Mouse (Mus musculus): ENCODE measurements around the gene Mars. TPM values are rescaled to one million over a fixed set of nuclear protein-coding genes. Genes with fewer than 3 reads are reported as not detected.
"Not testable (repeated sequence)": the region's sequence is repeated elsewhere in the genome, so short reads cannot be mapped to it uniquely, and the experiment has no call there.

The Mars gene
- polyA plus RNA-seq, 1 experiment = 30.7 TPM

DNA sequence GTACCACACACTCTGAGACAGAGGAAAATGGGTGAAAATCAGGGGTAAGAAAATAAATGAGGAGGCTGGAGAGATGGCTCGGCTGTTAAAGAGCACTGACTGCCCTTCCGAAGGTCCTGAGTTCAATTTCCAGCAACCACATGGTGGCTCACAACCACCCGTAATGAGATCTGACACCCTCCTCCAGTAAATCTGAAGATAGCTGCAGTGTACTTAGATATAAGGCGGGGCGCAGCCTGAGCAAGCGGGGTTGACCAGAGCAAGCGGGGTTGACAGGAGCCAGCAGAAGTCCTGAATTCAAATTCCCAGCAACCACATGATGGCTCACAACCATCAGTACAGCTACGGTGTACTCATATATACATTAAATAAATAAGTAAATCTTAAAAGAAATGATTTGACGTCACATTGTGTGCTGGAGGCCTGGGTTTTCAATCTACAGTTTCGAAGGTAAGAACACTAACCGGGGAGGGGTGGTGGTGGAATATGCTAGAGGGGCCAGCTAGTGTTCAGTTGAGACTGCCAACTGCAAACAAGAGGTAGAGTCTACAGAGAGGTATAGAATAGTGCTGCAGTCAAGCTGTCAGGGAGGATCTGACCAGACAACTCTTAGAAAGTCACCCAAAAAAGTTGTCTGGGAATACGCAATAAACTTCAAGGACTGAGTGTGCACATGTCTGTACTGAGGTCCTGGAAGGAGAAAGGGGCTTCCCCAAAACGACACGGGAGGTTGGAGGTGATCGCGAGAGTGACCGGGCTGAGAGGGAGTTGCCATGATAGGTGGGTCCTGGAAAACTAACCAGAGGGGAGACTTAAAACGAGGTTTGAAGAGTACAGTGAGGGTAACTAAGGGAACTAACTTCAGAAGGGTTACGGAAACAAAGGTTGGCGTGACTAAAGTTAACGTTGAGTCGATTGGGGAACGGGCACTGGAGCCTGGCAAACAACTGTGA lies 787 bp downstream of the Mars start:
- Histone ChIP-seq H3K4me1 (ENCODE audit: control insufficient read depth, insufficient read depth, insufficient read length, low read length) (no peaks in the 10 kb centered on the region), H3K27ac (ENCODE audit: insufficient read depth, low read depth, low read length) (peak overlapping the region; percentile 57; the same call in 1 of the 2 replicates), H3K27me3 (ENCODE audit: control insufficient read depth, insufficient read depth, low read length) (no peaks in the 10 kb centered on the region), H3K36me3 (ENCODE audit: control insufficient read depth, insufficient read depth, low read length) (peaks cover 25% of the 10 kb centered on the region), H3K4me3 (ENCODE audit: low read depth, low read length) (peak overlapping the region; percentile 78)
- WGBS = 20% methylated on average over 23 of the region's 23 CpGs
- TF ChIP-seq POLR2A (IDR thresholded peaks at IDR 0.05; ENCODE audit: low read depth, low read length) (no peak), CTCF (IDR thresholded peaks at IDR 0.05; ENCODE audit: extremely low read depth, insufficient read length, insufficient replicate concordance, low read depth, low read length) (no peak)

- H3K4me3 ChIP-seq (ENCODE audit: low read depth, low read length); H3K27ac ChIP-seq (ENCODE audit: insufficient read depth, low read depth, low read length); H3K27me3 ChIP-seq (ENCODE audit: control insufficient read depth, insufficient read depth, low read length); H3K4me1 ChIP-seq (ENCODE audit: control insufficient read depth, insufficient read depth, insufficient read length, low read length): not testable (repeated sequence)
- peaks cover 36% of the 10 kb centered on the region for H3K36me3 ChIP-seq (ENCODE audit: control insufficient read depth, insufficient read depth, low read length)
- 90% methylated on average over 3 of the region's 3 CpGs for WGBS
Observed at GRCm38 (mm10) chr10:127309167-127309566, 2.4 kb downstream of the Mars start.

DNA sequence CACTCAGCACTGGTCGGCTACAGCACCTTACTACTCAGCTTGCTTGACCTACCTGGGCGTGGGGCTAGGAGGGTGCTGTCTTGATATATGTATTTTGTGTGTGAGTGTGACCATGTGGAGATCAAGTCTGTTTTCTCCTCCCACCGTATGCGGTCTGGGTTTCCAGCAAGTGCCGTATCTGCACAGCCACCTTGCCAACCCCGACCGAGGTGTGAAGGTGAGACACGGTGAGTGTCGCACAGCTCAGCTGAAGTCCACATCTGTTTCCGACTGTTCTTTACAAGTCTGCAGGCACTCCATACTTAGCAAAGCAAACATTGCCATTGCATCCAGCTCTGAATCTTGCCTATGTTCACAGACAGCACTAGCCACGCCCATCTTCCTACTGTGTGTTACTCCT lies 8.4 kb downstream of the Mars start:
- H3K36me3 ChIP-seq (ENCODE audit: control insufficient read depth, insufficient read depth, low read length) = peaks cover 69% of the 10 kb centered on the region
- no peak for TF ChIP-seq POLR2A (IDR thresholded peaks at IDR 0.05; ENCODE audit: low read depth, low read length)
- no peak for TF ChIP-seq CTCF (IDR thresholded peaks at IDR 0.05; ENCODE audit: extremely low read depth, insufficient read length, insufficient replicate concordance, low read depth, low read length)
- 88% methylated on average over 11 of the region's 11 CpGs for WGBS

DNA sequence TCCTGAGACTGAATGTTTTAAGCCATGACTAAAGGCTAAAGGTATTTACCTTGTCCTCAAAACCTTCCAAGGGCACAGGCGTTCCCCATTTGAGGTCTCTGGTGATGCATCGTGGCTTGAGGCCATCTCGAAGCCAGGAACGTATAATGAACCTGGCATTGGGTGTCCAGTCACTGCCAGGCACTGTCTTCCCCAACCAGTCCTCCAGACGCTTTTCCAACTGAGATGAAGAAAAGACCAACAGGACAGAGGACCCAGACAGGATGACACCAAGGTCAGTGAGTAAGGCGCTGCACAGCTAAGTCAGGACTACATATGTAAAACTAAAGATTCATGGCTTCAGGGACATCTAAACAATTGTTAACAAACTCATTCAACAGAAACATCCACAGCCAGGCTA lies 11.2 kb downstream of the Mars start:
- TF ChIP-seq CTCF (IDR thresholded peaks at IDR 0.05; ENCODE audit: extremely low read depth, insufficient read length, insufficient replicate concordance, low read depth, low read length) (no peak), POLR2A (IDR thresholded peaks at IDR 0.05; ENCODE audit: low read depth, low read length) (no peak)
- H3K36me3 ChIP-seq (ENCODE audit: control insufficient read depth, insufficient read depth, low read length) = peaks cover 76% of the 10 kb centered on the region
- H3K27me3 ChIP-seq (ENCODE audit: control insufficient read depth, insufficient read depth, low read length) = no peaks in the 10 kb centered on the region
- no peaks in the 10 kb centered on the region for H3K4me1 ChIP-seq (ENCODE audit: control insufficient read depth, insufficient read depth, insufficient read length, low read length)
- H3K27ac ChIP-seq (ENCODE audit: insufficient read depth, low read depth, low read length) = no peak overlapping the region
- no peak overlapping the region for H3K4me3 ChIP-seq (ENCODE audit: low read depth, low read length)
- 94% methylated on average over 6 of the region's 6 CpGs for WGBS

More for the DNA sequence above, 8.4 kb downstream of the Mars start:
- no peak overlapping the region for H3K4me3 ChIP-seq (ENCODE audit: low read depth, low read length)
- H3K27ac ChIP-seq (ENCODE audit: insufficient read depth, low read depth, low read length) = no peak overlapping the region
- no peaks in the 10 kb centered on the region for H3K27me3 ChIP-seq (ENCODE audit: control insufficient read depth, insufficient read depth, low read length)
- no peaks in the 10 kb centered on the region for H3K4me1 ChIP-seq (ENCODE audit: control insufficient read depth, insufficient read depth, insufficient read length, low read length)

- Histone ChIP-seq H3K36me3 (ENCODE audit: control insufficient read depth, insufficient read depth, low read length) (peaks cover 69% of the 10 kb centered on the region), H3K4me1 (ENCODE audit: control insufficient read depth, insufficient read depth, insufficient read length, low read length) (peaks cover 5% of the 10 kb centered on the region)
Observed at GRCm38 (mm10) chr10:127297015-127297871, 14.3 kb downstream of the Mars start.

GRCm38 (mm10) chr10:127295986-127296794 lies 15.4 kb downstream of the Mars start:
- no peaks in the 10 kb centered on the region for H3K27me3 ChIP-seq (ENCODE audit: control insufficient read depth, insufficient read depth, low read length)
- TF ChIP-seq CTCF (IDR thresholded peaks at IDR 0.05; ENCODE audit: extremely low read depth, insufficient read length, insufficient replicate concordance, low read depth, low read length) (no peak), POLR2A (IDR thresholded peaks at IDR 0.05; ENCODE audit: low read depth, low read length) (no peak)
- 87% methylated on average over 24 of the region's 24 CpGs for WGBS
- H3K36me3 ChIP-seq (ENCODE audit: control insufficient read depth, insufficient read depth, low read length) = peaks cover 62% of the 10 kb centered on the region
- no peak overlapping the region for H3K27ac ChIP-seq (ENCODE audit: insufficient read depth, low read depth, low read length)
- H3K4me1 ChIP-seq (ENCODE audit: control insufficient read depth, insufficient read depth, insufficient read length, low read length) = peaks cover 8% of the 10 kb centered on the region
- no peak overlapping the region for H3K4me3 ChIP-seq (ENCODE audit: low read depth, low read length)

More at GRCm38 (mm10) chr10:127297015-127297871, 14.3 kb downstream of the Mars start:
- H3K27ac ChIP-seq (ENCODE audit: insufficient read depth, low read depth, low read length) = no peak overlapping the region
- no peaks in the 10 kb centered on the region for H3K27me3 ChIP-seq (ENCODE audit: control insufficient read depth, insufficient read depth, low read length)
- no peak overlapping the region for H3K4me3 ChIP-seq (ENCODE audit: low read depth, low read length)
- WGBS = 85% methylated on average over 16 of the region's 16 CpGs
- TF ChIP-seq POLR2A (IDR thresholded peaks at IDR 0.05; ENCODE audit: low read depth, low read length) (no peak), CTCF (IDR thresholded peaks at IDR 0.05; ENCODE audit: extremely low read depth, insufficient read length, insufficient replicate concordance, low read depth, low read length) (no peak)

Measured in small intestine, adult 2 months (tissue).